Mouse (Mus musculus): ENCODE measurements around the gene Acacb.

GRCm38 (mm10) chr5:114179541-114179940 lies 33.2 kb downstream of the Acacb start:
- TF ChIP-seq CTCF (IDR thresholded peaks at IDR 0.05; ENCODE audit: control insufficient read depth, insufficient read depth, insufficient replicate concordance, low read depth, low read length) (no peak), POLR2A (IDR thresholded peaks at IDR 0.05; ENCODE audit: control insufficient read depth, low read depth, low read length) (no peak)

Data from testis, adult 2 months (tissue).